Mouse (Mus musculus) brain, embryonic 14.5 days (tissue): ENCODE results near the gene Fgf16.

ENCODE experiments used
- CTCF ChIP-seq: fragments of 200-500 bp; IDR thresholded peaks from 2 replicates; pipeline ENCODE4 v1.5.1; 2012; ENCODE audit warnings: inconsistent platforms, mild to moderate bottlenecking, moderate library complexity, borderline replicate concordance; ENCODE audit not compliant: insufficient read depth, insufficient read length; ENCODE audit errors: extremely low read depth
- POLR2A ChIP-seq: fragments of 200-500 bp; IDR thresholded peaks from 2 replicates; pipeline ENCODE4 v1.6.1; 2012; ENCODE audit warnings: mild to moderate bottlenecking, inconsistent platforms, borderline replicate concordance; ENCODE audit not compliant: poor library complexity, insufficient read depth, insufficient read length, severe bottlenecking; ENCODE audit errors: extremely low read depth

DNA sequence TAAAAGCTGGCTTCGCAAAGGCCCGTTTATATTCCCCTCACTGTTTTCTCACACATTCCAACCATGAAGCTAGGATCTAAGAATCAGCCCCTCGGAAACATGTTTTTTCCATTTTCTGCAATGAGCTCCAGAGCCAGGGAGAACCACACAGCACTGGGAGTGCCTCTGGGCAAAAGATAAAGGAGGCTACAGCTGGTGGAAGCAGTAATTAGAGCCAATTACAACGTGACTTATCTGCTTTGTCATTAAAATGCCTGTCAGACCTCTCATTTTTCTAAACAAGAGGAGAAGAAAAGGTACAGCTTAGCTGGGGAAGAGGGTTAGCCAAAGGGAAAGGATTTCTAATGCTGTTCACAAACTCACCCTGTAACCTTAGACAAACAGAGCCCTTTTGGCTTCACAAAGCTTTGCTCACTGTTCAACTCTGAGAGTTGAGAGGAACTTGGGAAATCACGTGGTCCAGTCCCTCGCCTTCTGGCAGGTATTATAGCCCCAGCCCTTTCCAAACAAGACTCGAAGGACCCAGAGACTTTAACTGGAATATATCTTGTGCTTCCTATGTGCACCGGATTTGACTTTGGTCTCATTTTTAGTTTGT is 30.8 kb downstream of the Fgf16 start:
- no peak for TF ChIP-seq CTCF
- no peak for TF ChIP-seq POLR2A
